16 mouse cellular contexts compared by ENCODE assay signal in genomic region chr2:59229250-59229895, GRCm38 (mm10).
A peak's percentile ranks its signal among the peaks of the same experiment; 100 is the strongest.
DNase-seq lines count a peak whose midpoint lies in the region; ATAC-seq and TF ChIP-seq lines count a peak whose summit lies in the region.
"Had no signal": no experiment of that assay in that cellular context is flagged by ENCODE, and none has a peak within 500 bp of the region (broad histone marks: within the 10 kb centered on the region; RNA-seq: fewer than 3 reads in every experiment).

No protein-coding gene starts in this region.

- TF ChIP-seq CTCF in cerebellum, adult 2 months (IDR thresholded peaks at IDR 0.05; ENCODE audit: borderline replicate concordance, insufficient read depth, low read depth, low read length), result no peak
- no peak for TF ChIP-seq CTCF in lung, adult 2 months (IDR thresholded peaks at IDR 0.05; ENCODE audit: insufficient read depth, low read length)

- 78% methylated on average over 11 of the region's 11 CpGs for WGBS in hindbrain, embryonic 16.5 days
- 86% methylated on average over 11 of the region's 11 CpGs for WGBS in hindbrain, embryonic 10.5 days
- WGBS in cerebellum, adult 2 months, result 16% methylated on average over 11 of the region's 11 CpGs
- 92% methylated on average over 11 of the region's 11 CpGs for WGBS in lung, adult 2 months

- H3K36me3 ChIP-seq in hindbrain, embryonic 16.5 days (ENCODE audit: control insufficient read depth, insufficient read depth, low read length), result no peaks in the 10 kb centered on the region
- H3K36me3 ChIP-seq in hindbrain, embryonic 10.5 days, result peaks cover 8% of the 10 kb centered on the region
- H3K36me3 ChIP-seq: intestine, embryonic 15.5 days; limb, embryonic 15.5 days had no signal

- peak; percentile 74 for ATAC-seq in hindbrain, embryonic 16.5 days
- ATAC-seq: forebrain, embryonic 14.5 days; intestine, embryonic 15.5 days had no signal

- no peak overlapping the region for H3K4me2 ChIP-seq in hindbrain, embryonic 16.5 days (ENCODE audit: low read length)
- H3K4me2 ChIP-seq: heart, embryonic 15.5 days; intestine, embryonic 15.5 days; limb, embryonic 15.5 days; neural tube, embryonic 13.5 days had no signal

- no peak for DNase-seq in hindbrain, embryonic 10.5 days (ENCODE audit: low spot score)
- peak; percentile 19 for DNase-seq in retina, postnatal 1 day
- no peak for DNase-seq in retina, embryonic 14.5 days (ENCODE audit: low spot score)
- peak; percentile 64 to 81 for DNase-seq in cerebellum, adult 2 months
- DNase-seq in lung, adult 2 months, result no peak
- DNase-seq in gastrocnemius, postnatal 4 days (ENCODE audit: low spot score in 2 of 2), result no peak
- DNase-seq: gastrocnemius, postnatal 36 days; lung, adult 18-20 months had no signal

- H3K9me3 ChIP-seq in hindbrain, embryonic 16.5 days (ENCODE audit: control insufficient read depth, low read length), result no peaks in the 10 kb centered on the region
- no peaks in the 10 kb centered on the region for H3K9me3 ChIP-seq in hindbrain, embryonic 10.5 days
- H3K9me3 ChIP-seq: heart, embryonic 15.5 days; intestine, embryonic 15.5 days; limb, embryonic 15.5 days; neural tube, embryonic 13.5 days had no signal

- H3K27ac ChIP-seq in hindbrain, embryonic 16.5 days (ENCODE audit: low read depth, low read length), result no peak overlapping the region
- H3K27ac ChIP-seq in hindbrain, embryonic 10.5 days, result no peak overlapping the region
- peak overlapping the region; percentile 14 for H3K27ac ChIP-seq in cerebellum, adult 2 months (ENCODE audit: insufficient read depth, low read length)
- H3K27ac ChIP-seq: heart, embryonic 15.5 days; intestine, embryonic 15.5 days; limb, embryonic 15.5 days; macrophage; neural tube, embryonic 13.5 days; stomach, postnatal 0 days had no signal

- no peaks in the 10 kb centered on the region for H3K4me1 ChIP-seq in hindbrain, embryonic 16.5 days (ENCODE audit: control insufficient read depth, insufficient read depth, low read depth, low read length)
- H3K4me1 ChIP-seq in hindbrain, embryonic 10.5 days (replicated peaks), result 0 out of 2 replicates have a peak, but pooled peaks cover 4% of the 10 kb centered on the region
- H3K4me1 ChIP-seq in cerebellum, adult 2 months (ENCODE audit: control insufficient read depth, insufficient read depth, low read length), result peaks cover 28% of the 10 kb centered on the region
- 0 out of 2 replicates have a peak, but pooled peaks cover 3% of the 10 kb centered on the region for H3K4me1 ChIP-seq in lung, adult 2 months (ENCODE audit: control insufficient read depth, insufficient read depth, low read length)
- H3K4me1 ChIP-seq: intestine, embryonic 15.5 days; limb, embryonic 15.5 days had no signal

- no peak for TF ChIP-seq POLR2A in cerebellum, adult 2 months (IDR thresholded peaks at IDR 0.05; ENCODE audit: borderline replicate concordance, insufficient read depth, low read length)
- no peak for TF ChIP-seq POLR2A in lung, adult 2 months (IDR thresholded peaks at IDR 0.05; ENCODE audit: borderline replicate concordance, extremely low read depth, low read depth, low read length)

- no peak overlapping the region for H3K4me3 ChIP-seq in hindbrain, embryonic 16.5 days (ENCODE audit: low read length)
- no peak overlapping the region for H3K4me3 ChIP-seq in hindbrain, embryonic 10.5 days
- no peak overlapping the region for H3K4me3 ChIP-seq in cerebellum, adult 2 months (replicated peaks; ENCODE audit: insufficient read depth, low read depth, low read length)
- no peak overlapping the region for H3K4me3 ChIP-seq in lung, adult 2 months (replicated peaks; ENCODE audit: extremely low read depth, low read depth, low read length)
- H3K4me3 ChIP-seq: heart, embryonic 15.5 days; intestine, embryonic 15.5 days; limb, embryonic 15.5 days; neural tube, embryonic 13.5 days had no signal

- H3K9ac ChIP-seq in hindbrain, embryonic 16.5 days (ENCODE audit: low read depth, low read length), result no peak overlapping the region
- H3K9ac ChIP-seq: heart, embryonic 15.5 days; intestine, embryonic 15.5 days; limb, embryonic 15.5 days; neural tube, embryonic 13.5 days had no signal

- H3K27me3 ChIP-seq in hindbrain, embryonic 16.5 days (replicated peaks; ENCODE audit: control insufficient read depth, insufficient read depth, low read length), result no peaks in the 10 kb centered on the region
- H3K27me3 ChIP-seq in hindbrain, embryonic 10.5 days (ENCODE audit: insufficient read depth, poor library complexity, severe bottlenecking), result no peaks in the 10 kb centered on the region
- H3K27me3 ChIP-seq in cerebellum, adult 2 months (ENCODE audit: control insufficient read depth, insufficient read depth, low read length), result no peaks in the 10 kb centered on the region
- H3K27me3 ChIP-seq: heart, embryonic 15.5 days; intestine, embryonic 15.5 days; limb, embryonic 15.5 days; neural tube, embryonic 13.5 days had no signal

Comparison
In these comparisons a context has a peak if more than half of its experiments do, and no peak if none do; other contexts are left out.
1. DNase-seq: peak in retina, postnatal 1 day (single experiment) and cerebellum, adult 2 months (2 of 2); none in hindbrain, embryonic 10.5 days (single experiment), retina, embryonic 14.5 days (single experiment), lung, adult 2 months (single experiment) and gastrocnemius, postnatal 4 days (0 of 2).